Mouse (Mus musculus) midbrain, embryonic 15.5 days (tissue): ENCODE measurements around the gene Dnah3. TPM values are rescaled to one million over a fixed set of nuclear protein-coding genes. Genes with fewer than 3 reads are reported as not detected.

ENCODE experiments used
- ATAC-seq: fragments of 200-750 bp; cut with Nextera tagmentation; replicated peaks from 2 replicates; pipeline ENCODE4 v1.8.0; 2017; ENCODE audit warnings: moderate TSS enrichment
- H3K27ac ChIP-seq: fragments of 300-500 bp; sonication (generic); 2 replicates; pipeline ENCODE4 v1.5.1; 2015; ENCODE audit warnings: mild to moderate bottlenecking, inconsistent platforms
- H3K27me3 ChIP-seq: fragments of 300-500 bp; sonication (generic); replicated peaks from 2 replicates; pipeline ENCODE4 v1.6.1; 2015; ENCODE audit warnings: inconsistent platforms
- H3K36me3 ChIP-seq: fragments of 300-500 bp; sonication (generic); replicated peaks from 2 replicates; pipeline ENCODE4 v1.6.1; 2015; ENCODE audit warnings: inconsistent platforms
- H3K4me1 ChIP-seq: fragments of 300-500 bp; sonication (generic); 2 replicates; pipeline ENCODE4 v1.6.1; 2015; ENCODE audit warnings: inconsistent platforms
- H3K4me2 ChIP-seq: fragments of 300-500 bp; sonication (generic); 2 replicates; pipeline ENCODE4 v1.6.1; 2015; ENCODE audit warnings: inconsistent platforms, mild to moderate bottlenecking, moderate library complexity
- H3K4me3 ChIP-seq: fragments of 300-500 bp; sonication (generic); 2 replicates; pipeline ENCODE4 v1.5.1; 2015; ENCODE audit warnings: mild to moderate bottlenecking, inconsistent platforms
- H3K9ac ChIP-seq: fragments of 300-500 bp; sonication (generic); 2 replicates; pipeline ENCODE4 v1.6.1; 2015; ENCODE audit warnings: mild to moderate bottlenecking, inconsistent platforms
- H3K9me3 ChIP-seq: fragments of 300-500 bp; sonication (generic); 2 replicates; pipeline ENCODE4 v1.6.1; 2016; ENCODE audit warnings: inconsistent platforms
- WGBS: fragments of 180-500 bp; shearing (Covaris S2); methylation state at CpG from one replicate; pipeline ENCODE4 v1.1.7; 2015; ENCODE audit warnings: mixed read lengths; 5-methylcytosine and 5-hydroxymethylcytosine counted together
- polyA plus RNA-seq: library from polyadenylated mRNA; unstranded; fragments of >200 nt; fragmentation: Nextera tagmentation; extraction: Ambion mirVana; gene quantifications from 2 replicates; pipeline ENCODE4 v1.2.1, GENCODE M21; 2015

The Dnah3 gene
- 0.21 and 0.29 TPM in 2 replicates for polyA plus RNA-seq

- ATAC-seq: no peak
- H3K4me2 ChIP-seq: no peak within 1 kb of the TSS
- no peaks in the 10 kb centered on the region for H3K36me3 ChIP-seq
- no peaks in the 10 kb centered on the region for H3K9me3 ChIP-seq
- no peak within 1 kb of the TSS for H3K9ac ChIP-seq
- H3K4me1 ChIP-seq: no peaks in the 10 kb centered on the region
- H3K27ac ChIP-seq: no peak within 1 kb of the TSS
- no peaks in the 10 kb centered on the region for H3K27me3 ChIP-seq
- H3K4me3 ChIP-seq: no peak within 1 kb of the TSS
- WGBS: 93% methylated on average over 6 of the region's 6 CpGs
Observed at GRCm38 (mm10) chr7:120095180-120095579, at the start of gene Dnah3. TSS of gene Dnah3 (minus strand) at chr7:120095280.

- H3K4me2 ChIP-seq: no peak overlapping the region
- no peaks in the 10 kb centered on the region for H3K27me3 ChIP-seq
- H3K36me3 ChIP-seq: no peaks in the 10 kb centered on the region
- no peak overlapping the region for H3K9ac ChIP-seq
- H3K4me1 ChIP-seq: no peaks in the 10 kb centered on the region
- no peak overlapping the region for H3K4me3 ChIP-seq
- no peak overlapping the region for H3K27ac ChIP-seq
- no peak for ATAC-seq
- 83% methylated on average over 1 of the region's 1 CpGs for WGBS
- H3K9me3 ChIP-seq: no peaks in the 10 kb centered on the region
Observed at GRCm38 (mm10) chr7:120142743-120143142, 47.7 kb upstream of the Dnah3 start.

GRCm38 (mm10) chr7:120128951-120129350 lies 33.9 kb upstream of the Dnah3 start:
- no peak overlapping the region for H3K4me2 ChIP-seq
- no peak overlapping the region for H3K27ac ChIP-seq
- no peak for ATAC-seq
- no peak overlapping the region for H3K9ac ChIP-seq
- no peaks in the 10 kb centered on the region for H3K36me3 ChIP-seq
- no peaks in the 10 kb centered on the region for H3K27me3 ChIP-seq
- H3K4me1 ChIP-seq: no peaks in the 10 kb centered on the region
- H3K4me3 ChIP-seq: no peak overlapping the region
- WGBS: 50% methylated on average over 4 of the region's 4 CpGs
- no peaks in the 10 kb centered on the region for H3K9me3 ChIP-seq

GRCm38 (mm10) chr7:120127686-120128059 lies 32.6 kb upstream of the Dnah3 start:
- Histone ChIP-seq H3K9ac (no peak overlapping the region), H3K27ac (no peak overlapping the region), H3K4me2 (no peak overlapping the region), H3K9me3 (no peaks in the 10 kb centered on the region), H3K4me1 (no peaks in the 10 kb centered on the region), H3K36me3 (no peaks in the 10 kb centered on the region), H3K27me3 (no peaks in the 10 kb centered on the region), H3K4me3 (no peak overlapping the region)
- ATAC-seq: no peak
- 55% methylated on average over 4 of the region's 4 CpGs for WGBS

GRCm38 (mm10) chr7:120126976-120127685 lies 32.1 kb upstream of the Dnah3 start:
- ATAC-seq: no peak
- H3K4me1 ChIP-seq: no peaks in the 10 kb centered on the region
- H3K27ac ChIP-seq: no peak overlapping the region
- no peaks in the 10 kb centered on the region for H3K36me3 ChIP-seq
- H3K27me3 ChIP-seq: no peaks in the 10 kb centered on the region
- H3K9ac ChIP-seq: no peak overlapping the region
- no peak overlapping the region for H3K4me2 ChIP-seq
- H3K9me3 ChIP-seq: no peaks in the 10 kb centered on the region
- no peak overlapping the region for H3K4me3 ChIP-seq
- 16% methylated on average over 5 of the region's 5 CpGs for whole genome bisulfite sequencing

GRCm38 (mm10) chr7:120124844-120125243 lies 29.8 kb upstream of the Dnah3 start:
- 0% methylated on average over 3 of the region's 3 CpGs for WGBS
- Histone ChIP-seq H3K4me2 (no peak overlapping the region), H3K4me3 (no peak overlapping the region), H3K27ac (no peak overlapping the region), H3K27me3 (no peaks in the 10 kb centered on the region), H3K4me1 (no peaks in the 10 kb centered on the region), H3K9me3 (no peaks in the 10 kb centered on the region), H3K9ac (no peak overlapping the region), H3K36me3 (no peaks in the 10 kb centered on the region)
- peak; percentile 93 for ATAC-seq

- Histone ChIP-seq H3K27ac (no peak overlapping the region), H3K9ac (no peak overlapping the region), H3K4me3 (no peak overlapping the region), H3K27me3 (no peaks in the 10 kb centered on the region), H3K9me3 (no peaks in the 10 kb centered on the region), H3K4me1 (no peaks in the 10 kb centered on the region), H3K4me2 (no peak overlapping the region), H3K36me3 (no peaks in the 10 kb centered on the region)
- WGBS: 81% methylated on average over 4 of the region's 4 CpGs
- ATAC-seq: no peak
Observed at GRCm38 (mm10) chr7:120123776-120124175, 28.7 kb upstream of the Dnah3 start.

GRCm38 (mm10) chr7:120117529-120117928 lies 22.4 kb upstream of the Dnah3 start:
- no peak overlapping the region for H3K9ac ChIP-seq
- H3K9me3 ChIP-seq: no peaks in the 10 kb centered on the region
- no peak overlapping the region for H3K27ac ChIP-seq
- peaks cover 5% of the 10 kb centered on the region; the same call in 1 of the 2 replicates for H3K4me1 ChIP-seq
- H3K27me3 ChIP-seq: no peaks in the 10 kb centered on the region
- no peak overlapping the region for H3K4me3 ChIP-seq
- no peak overlapping the region for H3K4me2 ChIP-seq
- ATAC-seq: no peak
- H3K36me3 ChIP-seq: no peaks in the 10 kb centered on the region
- WGBS: 16% methylated on average over 6 of the region's 6 CpGs

GRCm38 (mm10) chr7:120116976-120117375 lies 21.9 kb upstream of the Dnah3 start:
- Histone ChIP-seq H3K4me1 (peaks cover 5% of the 10 kb centered on the region; the same call in 1 of the 2 replicates), H3K4me2 (no peak overlapping the region), H3K27me3 (no peaks in the 10 kb centered on the region), H3K9me3 (no peaks in the 10 kb centered on the region), H3K9ac (no peak overlapping the region), H3K36me3 (no peaks in the 10 kb centered on the region), H3K4me3 (no peak overlapping the region), H3K27ac (no peak overlapping the region)
- ATAC-seq: no peak
- 90% methylated on average over 5 of the region's 5 CpGs for WGBS

GRCm38 (mm10) chr7:120109676-120110075 lies 14.6 kb upstream of the Dnah3 start:
- H3K4me3 ChIP-seq: no peak overlapping the region
- 87% methylated on average over 5 of the region's 5 CpGs for WGBS
- no peaks in the 10 kb centered on the region for H3K9me3 ChIP-seq
- H3K36me3 ChIP-seq: no peaks in the 10 kb centered on the region
- no peak overlapping the region for H3K9ac ChIP-seq
- H3K4me1 ChIP-seq: no peaks in the 10 kb centered on the region
- H3K4me2 ChIP-seq: no peak overlapping the region
- no peaks in the 10 kb centered on the region for H3K27me3 ChIP-seq
- no peak for ATAC-seq
- no peak overlapping the region for H3K27ac ChIP-seq

- Histone ChIP-seq H3K9me3 (no peaks in the 10 kb centered on the region), H3K4me1 (peaks cover 18% of the 10 kb centered on the region), H3K4me2 (no peak overlapping the region), H3K4me3 (no peak overlapping the region), H3K27ac (no peak overlapping the region), H3K9ac (no peak overlapping the region), H3K27me3 (peaks cover 19% of the 10 kb centered on the region), H3K36me3 (no peaks in the 10 kb centered on the region)
- no peak for ATAC-seq
- 59% methylated on average over 2 of the region's 2 CpGs for WGBS
Observed at GRCm38 (mm10) chr7:120106356-120106755, 11.3 kb upstream of the Dnah3 start.

GRCm38 (mm10) chr7:120104975-120105374 lies 9.9 kb upstream of the Dnah3 start:
- Histone ChIP-seq H3K9ac (no peak overlapping the region), H3K4me2 (no peak overlapping the region), H3K27me3 (peaks cover 20% of the 10 kb centered on the region), H3K4me3 (no peak overlapping the region), H3K9me3 (no peaks in the 10 kb centered on the region), H3K27ac (no peak overlapping the region), H3K4me1 (peaks cover 18% of the 10 kb centered on the region), H3K36me3 (no peaks in the 10 kb centered on the region)
- ATAC-seq: no peak
- WGBS: 47% methylated on average over 3 of the region's 3 CpGs

- H3K4me1 ChIP-seq: peaks cover 18% of the 10 kb centered on the region
- ATAC-seq: peak; percentile 65
- no peak overlapping the region for H3K27ac ChIP-seq
- peak overlapping the region; percentile 91 for H3K4me2 ChIP-seq
- WGBS: 2% methylated on average over 25 of the region's 25 CpGs
- H3K4me3 ChIP-seq: peak overlapping the region; percentile 58
- peak overlapping the region; percentile 46 for H3K9ac ChIP-seq
- no peaks in the 10 kb centered on the region for H3K9me3 ChIP-seq
- H3K36me3 ChIP-seq: no peaks in the 10 kb centered on the region
- H3K27me3 ChIP-seq: peaks cover 20% of the 10 kb centered on the region
Observed at GRCm38 (mm10) chr7:120103019-120103567, 8.0 kb upstream of the Dnah3 start.
